ENCODE assay signal across 8 mouse cellular contexts in genomic region chr11:115706584-115706983, GRCm38 (mm10). TPM values are rescaled to one million over a fixed set of nuclear protein-coding genes. Genes with fewer than 3 reads are reported as not detected.
A peak's percentile ranks its signal among the peaks of the same experiment; 100 is the strongest.
DNase-seq lines count a peak whose midpoint lies in the region; ATAC-seq and TF ChIP-seq lines count a peak whose summit lies in the region.

No protein-coding gene starts in this region.

- H3K36me3 ChIP-seq in heart, embryonic 15.5 days, result no peaks in the 10 kb centered on the region
- H3K36me3 ChIP-seq in hindbrain, embryonic 13.5 days, result no peaks in the 10 kb centered on the region
- H3K36me3 ChIP-seq in midbrain, embryonic 10.5 days, result no peaks in the 10 kb centered on the region

- no peaks in the 10 kb centered on the region for H3K9me3 ChIP-seq in heart, embryonic 15.5 days (replicated peaks)
- H3K9me3 ChIP-seq in hindbrain, embryonic 13.5 days, result no peaks in the 10 kb centered on the region
- no peaks in the 10 kb centered on the region for H3K9me3 ChIP-seq in midbrain, embryonic 10.5 days (replicated peaks)

- ATAC-seq in heart, embryonic 15.5 days (replicated peaks; ENCODE audit: insufficient number of reproducible peaks, insufficient read depth, low FRiP score, low read depth), result no peak
- ATAC-seq in hindbrain, embryonic 13.5 days (ENCODE audit: low FRiP score), result no peak
- no peak for ATAC-seq in monocyte, adult 5-6 weeks (replicated peaks; ENCODE audit: insufficient number of reproducible peaks, low FRiP score, low TSS enrichment, poor library complexity, severe bottlenecking)

- no peak for TF ChIP-seq CTCF in bone marrow, adult 2 months (IDR thresholded peaks at IDR 0.05; ENCODE audit: control insufficient read depth, insufficient read depth, low read length)

- peak overlapping the region; percentile 97 for H3K4me3 ChIP-seq in heart, embryonic 15.5 days
- peak overlapping the region; percentile 40 for H3K4me3 ChIP-seq in bone marrow, adult 2 months (replicated peaks; ENCODE audit: control insufficient read depth, low read depth, low read length)
- peak overlapping the region; percentile 99 for H3K4me3 ChIP-seq in hindbrain, embryonic 13.5 days
- peak overlapping the region; percentile 99 for H3K4me3 ChIP-seq in midbrain, embryonic 10.5 days

- 90% methylated on average over 10 of the region's 10 CpGs for WGBS in heart, embryonic 15.5 days
- WGBS in bone marrow, adult 2 months, result 69% methylated on average over 10 of the region's 10 CpGs
- WGBS in hindbrain, embryonic 13.5 days, result 94% methylated on average over 10 of the region's 10 CpGs
- WGBS in midbrain, embryonic 10.5 days, result 97% methylated on average over 10 of the region's 10 CpGs

- TF ChIP-seq POLR2A in bone marrow, adult 2 months (IDR thresholded peaks at IDR 0.05; ENCODE audit: borderline replicate concordance, control insufficient read depth, low read depth, low read length), result no peak

- DNase-seq in heart, adult 8-10 months (ENCODE audit: low spot score), result no peak
- no peak for DNase-seq in midbrain, embryonic 10.5 days (ENCODE audit: low spot score)
- DNase-seq in right cerebral cortex, adult 18-20 months, result no peak
- no peak for DNase-seq in thymus, adult 18-20 months

- H3K27ac ChIP-seq in heart, embryonic 15.5 days, result no peak overlapping the region
- no peak overlapping the region for H3K27ac ChIP-seq in bone marrow, adult 2 months (ENCODE audit: control insufficient read depth, insufficient read depth, low read depth, low read length, poor library complexity)
- H3K27ac ChIP-seq in hindbrain, embryonic 13.5 days, result no peak overlapping the region
- no peak overlapping the region for H3K27ac ChIP-seq in midbrain, embryonic 10.5 days (replicated peaks)

- H3K4me1 ChIP-seq in heart, embryonic 15.5 days (replicated peaks), result peaks cover 33% of the 10 kb centered on the region
- H3K4me1 ChIP-seq in bone marrow, adult 2 months (ENCODE audit: control insufficient read depth, insufficient read depth, low read length), result peaks cover 7% of the 10 kb centered on the region; the same call in 1 of the 2 replicates
- H3K4me1 ChIP-seq in hindbrain, embryonic 13.5 days (replicated peaks), result peaks cover 32% of the 10 kb centered on the region
- H3K4me1 ChIP-seq in midbrain, embryonic 10.5 days, result peaks cover 40% of the 10 kb centered on the region

- peak overlapping the region; percentile 99; the same call in 1 of the 2 replicates for H3K9ac ChIP-seq in heart, embryonic 15.5 days
- H3K9ac ChIP-seq in hindbrain, embryonic 13.5 days, result peak overlapping the region; percentile 99; the same call in 1 of the 2 replicates

- no peaks in the 10 kb centered on the region for H3K27me3 ChIP-seq in heart, embryonic 15.5 days
- no peaks in the 10 kb centered on the region for H3K27me3 ChIP-seq in hindbrain, embryonic 13.5 days
- no peaks in the 10 kb centered on the region for H3K27me3 ChIP-seq in midbrain, embryonic 10.5 days (ENCODE audit: low read depth, poor library complexity, severe bottlenecking)

- peak overlapping the region; percentile 87 for H3K4me2 ChIP-seq in heart, embryonic 15.5 days
- H3K4me2 ChIP-seq in hindbrain, embryonic 13.5 days, result peak overlapping the region; percentile 91

RNA-seq across cellular contexts. Expression of gene Grb2, which starts 1.8 kb away (rescaled TPM):
- 103 and 104 TPM in 2 replicates for polyA plus RNA-seq in heart, embryonic 15.5 days (2015; fragmentation: Nextera tagmentation; extraction: Ambion mirVana)
- total RNA-seq in heart, adult 8-10 months (2022), result 100 to 1,000 TPM in 3 of 4 experiments, 10 to 100 TPM in 1; 93.7 to 126 (median 111) TPM
- polyA plus RNA-seq in bone marrow, adult 2 months (2011; ENCODE audit: insufficient read depth, insufficient read length, low replicate concordance, missing spikeins), result 35.9 and 53.6 TPM in 2 replicates
- polyA plus RNA-seq in hindbrain, embryonic 13.5 days (2015; fragmentation: Nextera tagmentation; extraction: Ambion mirVana), result 184 and 196 TPM in 2 replicates
- 81.7 and 88.3 TPM in 2 replicates for polyA plus RNA-seq in midbrain, embryonic 10.5 days (2016; fragmentation: Nextera tagmentation; extraction: Ambion mirVana)
- 28.1 to 56.7 TPM (median 47.2 TPM) in 3 replicates for total RNA-seq in monocyte, adult 5-6 weeks (2017)

RNA-seq across cellular contexts. Expression of gene Tmem94, which starts 58.6 kb away (rescaled TPM):
- polyA plus RNA-seq in heart, embryonic 15.5 days (2015; fragmentation: Nextera tagmentation; extraction: Ambion mirVana), result 36.7 and 38.8 TPM in 2 replicates
- total RNA-seq in heart, adult 8-10 months (2022), result 100 to 1,000 TPM in 2 of 4 experiments, 10 to 100 TPM in 2; 96.2 to 103 (median 100) TPM
- polyA plus RNA-seq in bone marrow, adult 2 months (2011; ENCODE audit: insufficient read depth, insufficient read length, low replicate concordance, missing spikeins), result 12.0 and 25.5 TPM in 2 replicates
- 30.9 TPM in 2 replicates for polyA plus RNA-seq in hindbrain, embryonic 13.5 days (2015; fragmentation: Nextera tagmentation; extraction: Ambion mirVana)
- polyA plus RNA-seq in midbrain, embryonic 10.5 days (2016; fragmentation: Nextera tagmentation; extraction: Ambion mirVana), result 39.6 and 45.2 TPM in 2 replicates
- total RNA-seq in monocyte, adult 5-6 weeks (2017), result 10.8 to 33.1 TPM (median 10.9 TPM) in 3 replicates

Comparison
In these comparisons a context has a peak if more than half of its experiments do, and no peak if none do; other contexts are left out.
1. H3K4me3 ChIP-seq: peak in every context shown above with its lines; median percentile 99 in hindbrain, embryonic 13.5 days; 99 in midbrain, embryonic 10.5 days; 97 in heart, embryonic 15.5 days; 40 in bone marrow, adult 2 months.